Mouse (Mus musculus) T-helper 17 cell (primary cell): ENCODE results near the gene Psd.

ENCODE experiments used
- in situ Hi-C, 2 experiments: fragments of 300-600 bp; cut with MboI, MseI; formaldehyde crosslinking; loops; 1 replicate in 1 of 2; 2 replicates in 1 of 2; pipeline ENCODE4 v1.15.1; 2025; ENCODE audit warnings: high pct_unique_total_duplicates in 2 of 2

Psd gene

DNA sequence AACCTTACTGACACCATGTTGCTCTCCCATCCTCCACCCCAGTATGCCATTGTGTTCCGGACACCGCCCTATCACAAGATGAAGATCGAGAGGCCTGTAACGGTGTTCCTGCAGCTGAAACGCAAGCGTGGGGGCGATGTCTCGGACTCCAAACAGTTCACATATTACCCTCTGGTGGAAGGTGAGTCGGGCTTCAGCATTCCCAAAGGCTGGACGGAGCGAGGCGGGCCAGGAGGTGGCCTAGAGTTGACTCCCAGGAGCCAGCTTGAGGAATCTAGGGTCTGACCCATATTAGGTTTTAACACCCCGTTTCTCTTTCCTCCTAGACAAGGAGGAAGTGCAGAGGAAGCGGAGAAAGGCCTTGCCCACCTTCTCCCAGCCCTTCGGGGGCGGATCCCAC, 18.7 kb downstream of the Psd start:
- in situ Hi-C loops: loop anchor here (5.0 kb wide), 1 partner anchor 171 kb away; no protein-coding TSS in a partner anchor

DNA sequence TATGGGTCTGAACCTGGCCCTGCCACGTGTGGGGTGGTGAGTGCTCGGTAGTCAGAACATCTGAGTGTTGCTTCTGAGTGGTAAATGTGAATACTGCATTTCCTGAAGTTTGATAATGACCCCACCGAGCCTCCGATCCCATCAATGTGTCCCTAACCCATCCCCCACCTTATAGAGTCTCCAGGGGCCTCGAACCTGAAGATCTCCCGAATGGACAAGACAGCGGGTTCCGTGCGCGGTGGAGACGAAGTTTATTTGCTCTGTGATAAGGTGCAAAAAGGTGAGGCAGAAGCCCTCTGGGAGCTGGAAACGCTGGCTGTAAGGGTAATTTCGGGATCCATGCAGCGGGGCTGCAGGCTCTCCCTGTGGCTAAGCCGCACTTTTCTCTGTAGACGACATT, 19.2 kb downstream of the Psd start:
- in situ Hi-C loops: loop anchor here (5.0 kb wide), 1 partner anchor 170 kb away; no protein-coding TSS in a partner anchor

DNA sequence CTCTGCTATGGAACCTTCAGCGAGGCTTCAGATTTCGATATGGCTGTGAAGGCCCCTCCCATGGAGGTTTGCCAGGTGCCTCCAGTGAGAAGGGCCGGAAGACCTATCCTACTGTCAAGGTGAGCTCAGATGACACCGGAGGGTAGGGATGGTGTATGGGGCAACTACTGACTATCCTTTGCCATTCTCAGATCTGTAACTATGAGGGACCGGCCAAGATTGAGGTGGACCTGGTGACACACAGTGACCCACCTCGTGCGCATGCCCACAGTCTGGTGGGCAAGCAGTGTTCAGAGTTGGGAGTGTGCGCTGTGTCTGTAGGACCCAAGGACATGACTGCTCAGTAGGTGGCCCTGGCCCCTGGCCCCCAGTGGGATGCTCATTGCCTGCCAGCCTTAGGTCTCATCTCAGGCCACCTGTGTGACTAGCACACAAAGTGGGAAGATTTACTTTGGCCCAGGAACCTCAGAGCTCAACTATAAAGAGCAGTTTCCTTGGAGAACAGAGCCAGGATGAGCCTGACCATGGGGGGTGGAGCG, 20.1 kb downstream of the Psd start:
- in situ Hi-C loops: loop anchor here (5.0 kb wide), 1 partner anchor 170 kb away; no protein-coding TSS in a partner anchor

DNA sequence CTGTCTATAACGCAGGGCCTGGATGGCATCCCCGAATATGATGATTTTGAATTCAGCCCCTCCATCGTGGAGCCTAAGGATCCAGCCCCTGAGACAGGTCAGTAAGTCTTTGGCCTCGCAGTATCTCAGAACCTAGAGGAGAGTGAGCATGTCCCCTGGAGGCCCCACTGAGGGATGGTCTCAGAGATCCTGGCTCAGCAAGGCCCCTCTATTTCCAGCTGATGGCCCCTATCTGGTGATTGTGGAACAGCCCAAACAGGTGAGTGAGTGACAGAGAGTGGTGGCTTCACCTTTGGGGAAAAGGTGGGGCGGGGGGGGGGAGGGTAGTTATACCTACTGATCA, 20.7 kb downstream of the Psd start:
- in situ Hi-C loops: loop anchor here (5.0 kb wide), 1 partner anchor 169 kb away; no protein-coding TSS in a partner anchor

DNA sequence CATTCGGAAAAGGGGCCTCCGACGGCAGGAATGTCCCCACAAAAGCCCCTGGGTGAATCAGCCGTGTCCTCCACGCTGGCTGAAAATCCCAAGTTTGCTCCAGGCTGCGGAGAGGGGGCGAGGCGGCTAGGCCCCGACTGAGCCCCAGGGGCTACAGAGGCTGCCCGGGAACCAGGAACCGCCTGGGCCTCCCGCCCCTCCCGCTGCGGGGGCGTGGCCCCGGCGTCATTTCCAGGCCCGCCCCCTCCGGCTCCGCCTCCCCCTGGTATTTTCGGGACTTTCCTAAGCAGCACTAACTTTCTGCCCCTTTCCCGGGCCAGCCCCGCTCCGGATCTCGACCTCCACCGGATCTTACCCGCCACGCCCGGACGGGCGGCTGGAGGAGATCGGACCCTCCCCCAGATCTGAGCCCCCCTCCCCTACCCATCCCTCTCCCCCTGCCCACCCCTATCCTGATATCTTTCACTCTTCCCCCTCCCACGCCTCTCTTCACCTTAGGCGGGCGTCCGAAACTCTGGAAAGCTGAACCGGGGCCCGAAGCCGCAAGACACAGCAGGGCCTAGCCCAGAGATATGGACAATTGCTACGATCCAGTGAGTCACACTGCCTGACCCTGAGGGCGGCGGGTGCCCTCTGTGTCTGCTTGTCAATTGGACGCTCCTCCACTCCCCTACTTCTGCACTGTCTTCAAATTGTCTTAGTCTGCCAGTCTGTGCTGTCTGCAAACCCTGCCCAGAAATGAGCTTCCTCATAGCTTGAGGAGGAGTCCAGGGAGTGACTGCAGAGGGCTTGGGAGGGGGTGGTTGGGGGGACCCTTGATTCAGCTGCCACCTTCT, 21.3 kb downstream of the Psd start:
- in situ Hi-C loops: loop anchor here (5.0 kb wide), 1 partner anchor 168 kb away; no protein-coding TSS in a partner anchor

DNA sequence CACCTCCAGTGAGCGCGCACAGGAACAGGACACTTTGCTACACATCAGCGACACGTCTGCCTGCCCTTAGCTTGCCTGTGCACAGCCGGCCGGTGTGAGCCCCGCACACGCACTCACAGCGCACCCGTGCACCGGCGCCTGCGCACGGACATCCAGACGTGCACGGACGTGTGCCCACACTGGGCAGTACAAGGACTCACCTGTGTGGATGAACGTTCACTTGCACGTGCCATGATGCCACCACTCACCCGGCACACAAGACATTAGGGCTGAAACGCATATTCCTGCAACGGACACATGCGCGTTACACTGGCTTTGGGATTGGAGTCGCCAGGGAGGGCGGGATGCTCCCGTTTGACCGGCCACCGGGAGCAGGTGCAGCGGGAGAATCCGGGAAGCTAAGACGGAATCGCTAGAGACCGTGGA, 22.0 kb downstream of the Psd start:
- in situ Hi-C loops: loop anchor here (5.0 kb wide), 1 partner anchor 168 kb away; no protein-coding TSS in a partner anchor

DNA sequence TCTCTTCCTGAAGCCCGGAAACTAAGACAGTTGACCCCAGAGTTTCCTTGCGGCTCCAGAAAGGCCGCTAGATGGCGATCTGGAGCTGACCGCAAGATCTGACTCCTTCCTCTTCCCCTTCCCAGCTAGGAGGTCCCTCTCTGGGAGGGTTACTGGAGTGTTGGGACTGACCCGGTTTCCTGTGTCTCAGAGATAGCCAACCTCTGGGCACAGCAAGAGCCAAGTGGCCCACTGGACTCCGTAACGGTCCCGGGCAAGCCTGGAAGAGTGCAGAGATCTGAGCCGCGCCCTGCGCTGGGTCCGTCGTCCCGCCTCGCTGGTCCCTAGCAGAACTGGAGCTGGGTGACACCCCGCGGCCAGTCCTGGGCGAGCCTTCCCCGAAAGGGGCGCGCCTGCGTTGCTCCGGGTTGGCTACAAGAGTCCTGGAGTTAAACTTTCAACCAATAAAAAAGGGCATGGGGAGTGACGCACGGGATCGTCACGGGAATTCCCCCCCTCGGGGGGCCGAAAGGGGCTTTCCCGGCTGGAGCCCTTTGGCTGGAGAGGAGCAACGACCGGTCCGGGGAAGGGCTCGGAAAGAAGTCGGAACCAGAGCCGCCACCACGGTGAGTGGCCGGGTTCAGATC, 22.6 kb downstream of the Psd start, which contains the start of gene Nfkb2:
Nfkb2 (plus strand) TSS at position 105 of the 626 bp plus-strand sequence.
- in situ Hi-C loops: no loop called here

DNA sequence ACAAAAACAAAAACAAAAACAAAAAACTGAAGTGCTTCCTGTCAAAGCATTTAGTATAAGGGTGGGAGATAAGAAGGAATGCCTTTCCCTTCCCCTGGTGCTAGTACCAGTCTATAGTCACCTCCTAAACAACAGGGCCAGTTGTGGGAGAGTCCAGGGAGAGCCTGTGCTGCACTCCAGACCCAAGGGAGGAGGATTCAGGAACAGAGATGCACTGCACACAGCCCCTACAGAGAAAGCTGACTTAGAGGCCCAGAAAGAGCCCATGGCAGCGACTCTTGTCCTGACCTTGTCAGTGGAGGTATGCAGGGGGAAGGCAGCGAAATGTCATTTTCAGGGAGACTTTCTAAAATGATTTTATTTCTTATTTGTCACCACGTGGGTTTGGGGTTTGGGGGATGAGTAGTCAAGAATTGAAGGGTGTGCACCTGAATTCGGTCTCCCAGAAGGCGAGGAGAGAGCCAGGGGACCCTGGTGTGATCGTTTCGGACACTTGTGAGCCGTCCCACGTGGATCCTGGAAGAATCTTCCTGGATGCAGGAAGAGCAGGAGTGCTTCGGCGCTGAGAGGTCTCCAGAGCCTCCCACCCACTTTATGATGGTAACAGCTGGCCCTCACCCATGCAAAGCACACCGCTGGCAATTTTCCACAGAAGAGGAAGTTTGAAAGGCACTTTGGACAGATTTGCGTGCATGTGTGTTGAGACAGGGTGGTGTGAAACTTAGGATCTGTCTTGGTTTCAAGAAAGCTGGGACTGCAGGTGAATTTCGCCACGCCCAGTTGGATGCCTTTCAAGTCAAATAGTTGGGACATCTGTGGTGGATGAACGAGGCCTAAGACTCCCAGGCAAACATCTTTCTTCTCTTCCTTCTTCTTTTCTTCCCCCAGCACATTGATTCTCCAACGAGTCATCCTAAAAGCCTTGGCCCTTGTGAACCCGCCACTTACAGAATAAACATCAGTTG, 23.4 kb downstream of the Psd start:
- in situ Hi-C loops: no loop called here

DNA sequence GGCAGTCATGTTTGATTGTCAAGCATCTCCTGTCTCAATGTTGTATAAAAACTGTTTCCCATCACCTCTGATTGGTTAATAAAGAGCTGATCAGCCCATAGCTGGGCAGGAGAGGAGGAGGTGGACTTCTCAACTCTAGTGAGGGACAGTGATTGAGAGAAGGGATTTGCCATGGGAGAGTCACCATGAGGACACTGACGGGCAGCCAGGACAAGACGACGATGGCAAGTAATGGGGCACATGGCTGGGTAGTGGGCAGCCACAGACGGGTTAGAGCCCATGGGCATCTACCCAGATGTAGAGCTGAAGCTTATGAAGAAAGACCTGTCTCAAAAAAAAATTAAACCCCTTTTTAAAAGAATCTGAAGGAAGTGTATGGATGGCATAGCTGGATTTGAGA, 24.4 kb downstream of the Psd start:
- in situ Hi-C loops: no loop called here

DNA sequence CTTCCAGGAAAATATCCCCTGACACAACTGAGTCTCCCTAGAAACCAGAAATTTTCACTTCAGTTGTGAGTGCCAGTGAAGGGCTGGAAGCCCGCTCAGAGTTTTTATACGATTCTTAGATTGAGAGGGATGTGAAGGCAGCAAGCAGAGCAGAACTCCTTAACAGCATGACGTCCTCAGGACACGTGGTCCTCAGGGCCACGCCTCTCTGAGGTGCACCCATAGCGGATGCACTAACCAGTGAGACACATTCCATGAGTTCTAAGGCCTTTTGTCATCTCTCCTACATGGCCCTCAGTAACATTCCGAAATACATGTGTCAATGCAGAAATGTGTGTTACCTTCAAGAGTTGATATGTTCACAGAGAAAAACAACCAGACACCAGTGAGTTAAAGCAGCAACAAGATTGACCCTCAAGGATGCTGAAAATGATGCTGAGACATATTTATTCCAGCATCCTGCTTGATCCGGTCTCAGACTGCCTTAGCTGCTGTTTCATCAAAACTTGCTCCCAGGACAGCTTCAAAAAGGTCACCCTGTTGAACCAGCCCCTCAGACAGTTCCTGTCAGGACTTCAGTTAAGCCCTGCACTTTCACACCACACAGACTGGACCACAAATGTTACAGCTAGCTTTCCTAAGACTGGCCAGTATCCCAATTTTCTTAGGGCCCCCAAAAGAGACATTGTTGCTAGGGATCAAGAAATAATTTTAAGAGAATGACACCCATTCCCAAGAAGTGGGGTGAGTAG, 26.5 kb downstream of the Psd start:
- in situ Hi-C loops: no loop called here

DNA sequence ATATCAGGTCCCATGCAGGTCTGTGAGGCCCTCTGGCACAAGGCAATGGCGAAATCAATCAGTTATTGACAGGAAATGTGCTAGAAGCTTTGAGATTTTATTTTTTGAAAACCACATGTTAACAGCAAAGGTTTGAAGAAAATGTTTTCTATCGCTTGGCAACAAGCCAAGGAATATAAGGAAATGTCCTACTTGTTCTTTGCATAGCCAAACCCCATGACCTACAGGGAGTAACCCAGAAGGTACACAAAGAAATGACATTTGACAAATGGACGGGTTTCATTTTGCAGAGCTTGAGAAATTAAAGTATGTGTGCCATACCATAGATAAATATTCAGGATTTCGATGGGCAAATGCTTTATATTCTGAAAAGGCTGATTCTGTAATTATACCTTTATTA, 30.0 kb downstream of the Psd start:
- in situ Hi-C loops: no loop called here

DNA sequence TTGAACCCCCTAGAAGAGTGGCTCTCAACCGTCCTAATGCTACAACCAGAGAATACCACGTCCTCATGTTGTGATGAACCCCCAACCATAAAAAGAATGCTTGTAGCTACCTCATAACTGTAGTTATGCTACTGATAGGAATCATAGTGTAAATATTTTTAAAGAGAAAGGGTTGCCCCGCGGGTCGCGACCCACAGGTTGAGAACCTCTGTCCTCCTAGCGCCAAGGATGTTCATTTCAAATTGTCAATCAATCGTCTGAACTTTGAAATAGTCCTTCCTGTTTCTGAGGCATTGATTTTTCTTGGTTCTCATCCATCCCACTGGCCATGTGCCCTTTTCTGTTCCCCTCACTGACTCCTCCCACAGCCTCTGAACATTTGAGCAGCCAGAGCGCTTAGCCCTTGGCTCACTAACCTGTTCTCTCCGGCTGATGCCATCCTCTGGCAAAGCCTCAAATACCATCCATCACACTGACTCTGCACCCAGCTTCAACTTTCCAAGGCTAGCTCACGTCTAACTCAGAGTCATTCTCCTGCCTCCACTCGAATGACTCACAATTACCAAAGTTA, 36.3 kb downstream of the Psd start:
- in situ Hi-C loops: no loop called here

DNA sequence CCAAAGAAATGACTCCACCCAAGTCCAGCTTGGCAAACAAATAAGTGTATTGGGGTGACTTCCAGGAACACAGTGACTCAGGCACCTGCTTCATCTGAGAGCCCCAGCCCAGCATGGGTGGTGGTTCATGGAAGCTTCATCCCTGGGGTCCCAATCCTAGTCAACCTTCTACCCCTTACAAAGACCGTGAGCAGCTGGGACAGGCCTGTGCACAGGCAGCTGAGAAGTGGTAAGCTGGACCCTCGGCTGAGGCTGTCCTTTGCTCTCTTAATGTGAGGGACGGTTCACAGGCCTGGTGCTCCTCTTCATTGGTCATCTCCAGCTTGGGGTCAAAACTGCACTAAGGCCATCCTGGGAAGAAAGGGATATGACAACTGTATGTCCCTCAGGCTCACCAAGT, 39.4 kb downstream of the Psd start:
- in situ Hi-C loops: no loop called here

DNA sequence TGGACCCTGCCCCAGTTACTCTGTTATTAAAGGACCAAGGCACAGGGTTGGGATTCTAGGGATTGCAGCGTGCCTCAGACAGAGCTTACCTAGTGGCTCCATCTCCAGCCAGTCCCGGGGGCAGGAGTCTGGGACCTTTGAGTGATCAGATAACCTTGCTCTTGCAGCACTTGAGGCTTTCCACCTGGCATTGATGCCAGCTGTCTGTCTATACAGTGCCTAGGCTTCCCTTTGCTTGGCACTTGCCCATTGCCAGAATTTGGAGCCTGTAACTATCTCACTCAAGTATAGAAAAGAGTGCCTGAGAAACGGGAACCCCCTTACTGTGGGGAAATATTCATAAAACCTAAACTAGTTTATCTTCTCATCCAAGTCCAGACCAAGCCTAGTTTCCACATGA, 40.0 kb downstream of the Psd start:
- in situ Hi-C loops: no loop called here

DNA sequence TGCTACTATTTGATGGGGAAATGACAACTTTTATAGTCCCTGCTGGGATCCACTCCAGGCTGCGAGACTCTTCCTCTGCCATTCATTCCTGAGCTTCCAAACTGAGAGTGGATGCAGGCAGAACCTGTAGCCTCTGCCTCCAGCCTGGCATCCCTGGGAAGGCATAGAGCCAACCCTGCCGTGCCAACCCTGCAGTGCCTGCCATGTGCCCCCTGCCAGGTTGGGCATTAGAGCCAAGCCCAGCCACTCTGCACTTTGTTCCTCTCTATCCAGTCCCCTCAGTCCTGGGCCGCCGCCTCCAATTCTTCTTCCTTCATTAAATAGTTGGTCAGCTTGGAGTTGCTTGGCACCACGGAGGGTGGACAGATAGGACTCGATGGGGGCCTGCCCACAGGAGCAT, 40.9 kb downstream of the Psd start:
- in situ Hi-C loops: no loop called here

DNA sequence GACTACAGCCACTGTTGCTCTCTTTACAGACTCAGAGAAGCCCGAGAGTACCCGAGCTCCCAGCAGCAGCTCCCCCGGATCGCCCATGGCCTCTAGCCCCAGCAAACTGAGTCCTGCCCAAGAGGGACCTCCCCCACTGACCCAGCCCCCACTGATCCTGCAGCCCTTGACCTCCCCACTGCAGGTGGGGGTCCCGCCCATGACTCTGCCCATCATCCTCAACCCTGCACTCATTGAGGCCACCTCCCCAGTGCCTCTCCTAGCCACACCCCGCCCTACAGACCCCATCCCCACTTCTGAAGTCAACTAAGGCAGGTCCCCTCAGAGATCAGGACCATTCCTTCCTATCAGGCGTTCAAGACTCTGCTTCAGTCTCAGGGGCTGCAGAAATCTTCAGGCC, 41.3 kb downstream of the Psd start:
- in situ Hi-C loops: no loop called here

DNA sequence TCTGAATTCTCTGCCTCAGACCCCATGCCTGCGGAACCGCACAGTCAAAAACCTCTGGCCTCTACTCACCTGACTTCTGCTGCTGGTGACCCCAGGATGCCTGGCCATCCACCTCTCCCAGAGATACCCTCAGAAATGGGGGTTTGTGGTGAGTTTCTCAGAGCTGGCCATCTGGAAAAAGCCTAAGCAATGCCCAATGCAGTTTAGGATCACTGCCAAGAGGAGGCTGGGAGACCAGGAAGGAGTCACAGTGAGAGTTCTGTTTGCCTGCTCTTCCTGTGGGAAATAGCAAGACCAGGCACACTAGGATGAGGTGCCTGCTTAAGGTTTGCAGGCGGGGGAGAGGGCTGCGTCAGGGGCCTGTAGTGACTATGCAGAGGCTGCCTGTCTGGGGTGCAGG, 42.3 kb downstream of the Psd start:
- in situ Hi-C loops: no loop called here

DNA sequence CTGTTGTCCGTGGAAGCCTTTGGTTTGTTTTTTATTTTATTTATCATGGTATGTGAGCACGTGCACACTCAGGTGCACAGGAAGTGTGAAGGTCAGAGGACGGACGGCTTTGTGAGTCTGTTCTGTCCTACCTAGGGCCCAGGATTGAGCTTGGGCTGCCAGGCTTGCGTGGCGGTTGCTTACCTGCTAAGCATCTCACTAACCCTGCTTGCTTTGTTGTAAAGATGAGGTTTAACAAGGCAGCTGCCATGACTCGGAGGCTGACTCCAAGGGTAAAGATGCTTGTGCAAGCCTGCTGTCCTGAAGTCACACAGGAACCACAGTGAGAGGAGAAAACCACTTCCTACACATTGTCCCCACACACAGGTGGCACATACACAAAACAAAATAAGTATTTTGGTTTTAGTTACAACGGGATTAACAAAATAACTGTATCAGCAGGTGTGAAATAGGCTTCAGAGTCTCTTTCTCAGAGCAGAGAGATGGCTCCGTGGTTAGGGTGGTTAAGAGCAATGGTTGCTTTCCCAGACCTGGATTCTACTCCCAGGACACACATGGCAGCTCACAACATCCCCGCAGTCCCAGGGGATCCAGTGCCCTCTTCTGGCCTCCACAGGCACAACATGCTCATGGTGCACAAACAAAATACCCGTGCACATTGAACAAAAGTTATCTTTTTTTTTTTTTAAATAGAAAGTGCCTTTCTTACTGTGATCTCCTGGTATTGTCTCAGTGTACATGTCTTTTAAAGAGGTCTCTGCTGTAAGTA, 44.7 kb downstream of the Psd start:
- in situ Hi-C loops: no loop called here

DNA sequence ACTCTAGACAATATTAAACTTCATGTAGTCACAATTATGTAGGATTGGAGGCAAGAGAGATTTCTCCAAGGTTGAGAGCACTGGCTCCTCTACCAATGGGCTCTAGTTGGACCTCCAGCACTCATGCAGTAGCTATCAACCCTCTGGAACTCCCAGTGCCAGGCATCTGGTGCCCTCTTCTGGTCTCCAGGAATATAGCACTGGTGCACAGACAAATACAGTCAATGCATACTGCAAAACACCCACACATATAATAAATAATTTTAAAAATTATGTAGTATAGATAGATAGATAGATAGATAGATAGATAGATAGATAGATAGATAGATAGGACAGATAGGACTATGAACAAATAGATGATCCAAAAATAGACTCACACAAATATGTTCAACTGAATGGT, 51.6 kb downstream of the Psd start:
- in situ Hi-C loops: no loop called here

DNA sequence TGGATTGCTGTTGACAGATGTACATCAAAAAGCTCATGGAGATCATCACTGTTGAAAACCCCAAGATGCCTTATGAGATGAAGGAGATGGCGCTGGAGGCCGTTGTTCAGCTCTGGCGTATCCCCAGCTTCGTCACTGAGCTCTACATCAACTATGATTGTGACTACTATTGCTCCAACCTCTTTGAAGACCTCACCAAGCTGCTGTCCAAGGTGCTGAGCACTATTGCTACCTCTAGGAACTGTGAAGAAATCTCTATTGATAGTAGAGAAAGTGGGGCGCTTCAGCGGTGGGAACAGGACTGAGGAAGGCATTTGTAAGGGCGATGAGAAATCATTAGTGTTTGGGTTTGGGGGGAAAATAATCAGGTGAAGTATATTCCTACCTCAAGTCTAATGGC, 62.2 kb downstream of the Psd start:
- in situ Hi-C loops: no loop called here
